Mouse (Mus musculus) left cerebral cortex, postnatal 10 days (tissue): ENCODE results near the gene Sh3pxd2a. TPM values are rescaled to one million over a fixed set of nuclear protein-coding genes. Genes with fewer than 3 reads are reported as not detected.

Experiments used
- DNase-seq, 2 experiments: peaks; one replicate each; pipeline ENCODE4 v3.0.0; 2021 to 2022; ENCODE audit warnings: low spot score in 2 of 2, mixed read lengths in 1 of 2; ENCODE audit errors: extremely low spot score in 1 of 2
- intact Hi-C: fragments of 180-260 bp; cut with DNase I; formaldehyde crosslinking; loops from one replicate; pipeline ENCODE4 v1.15.1; 2025
- total RNA-seq, 2 experiments: library from RNA; stranded (reverse); gene quantifications; 2 replicates each; pipeline ENCODE4 v1.2.3; 2021

Gene Sh3pxd2a
- total RNA-seq, 2 experiments from 2014 or later, result 22.8 to 23.4 TPM

DNA sequence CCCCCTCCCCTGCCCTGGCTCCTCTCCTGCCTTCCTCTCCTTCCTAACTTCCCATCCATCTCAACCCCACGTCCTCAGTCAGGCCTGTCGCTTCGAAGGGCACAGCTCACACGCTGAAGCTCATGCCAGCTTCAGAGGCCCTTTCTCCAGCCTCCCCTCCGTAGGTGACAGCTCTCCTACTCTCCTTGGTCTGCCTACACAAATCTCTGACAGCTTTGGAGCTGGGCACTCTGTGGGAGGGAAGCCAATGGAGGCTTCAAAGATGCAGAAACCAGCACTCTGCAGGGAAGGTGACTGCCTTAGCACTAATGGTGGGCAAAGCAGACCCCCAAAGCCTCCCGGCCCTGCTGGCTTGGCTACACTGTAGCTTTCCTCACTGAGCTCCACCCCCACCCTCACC, 128.9 kb downstream of the Sh3pxd2a start:
- intact Hi-C loops, result no loop called here
- no peak for DNase-seq

DNA sequence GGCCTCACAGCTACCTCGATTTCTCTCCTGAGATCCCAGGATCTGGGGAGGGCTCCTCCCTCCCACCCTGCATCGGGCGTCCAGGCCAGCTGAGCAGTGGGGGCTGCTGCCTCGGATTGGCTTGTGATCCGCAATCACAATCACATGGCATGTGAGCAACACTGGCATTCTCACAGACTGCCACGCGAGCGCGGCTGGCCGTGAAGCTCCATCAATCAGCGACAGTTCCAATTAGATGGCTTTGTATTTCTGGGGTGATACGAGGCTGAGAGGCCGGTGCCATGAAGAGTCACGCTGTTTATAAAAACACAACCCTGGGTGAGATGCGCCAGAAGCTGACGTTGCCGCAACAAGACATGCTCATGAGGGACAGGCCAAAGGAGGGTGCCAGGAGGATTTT, 129.5 kb downstream of the Sh3pxd2a start:
- intact Hi-C loops, result no loop called here

DNA sequence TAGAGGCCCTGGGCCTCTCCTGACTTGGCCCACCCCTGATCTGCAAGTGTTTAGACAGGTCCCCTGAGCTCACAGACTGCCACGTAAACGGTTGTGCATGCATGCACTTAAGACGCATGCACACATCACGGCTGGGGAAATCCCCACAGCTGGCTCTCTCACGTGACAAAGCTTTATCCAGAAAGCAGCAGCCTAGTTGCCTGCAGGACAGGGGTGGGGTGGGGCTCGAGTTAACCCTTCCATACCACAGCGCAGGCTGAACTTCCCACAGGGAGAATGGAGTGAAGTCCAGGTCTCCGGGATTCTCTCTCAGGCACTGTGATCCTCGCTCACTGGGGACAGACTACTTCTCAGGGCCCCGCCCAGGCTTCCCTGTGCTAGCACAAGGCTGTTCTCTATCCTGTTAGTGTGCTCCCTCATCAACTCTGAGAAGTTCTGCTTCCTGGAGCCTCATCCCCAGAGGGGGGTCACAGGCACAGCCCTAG, 133.4 kb downstream of the Sh3pxd2a start:
- intact Hi-C loops, result no loop called here
- DNase-seq, result peak in 1 of 2 experiments; percentile 52

More for the DNA sequence above, 129.5 kb downstream of the Sh3pxd2a start:
- no peak for DNase-seq

DNA sequence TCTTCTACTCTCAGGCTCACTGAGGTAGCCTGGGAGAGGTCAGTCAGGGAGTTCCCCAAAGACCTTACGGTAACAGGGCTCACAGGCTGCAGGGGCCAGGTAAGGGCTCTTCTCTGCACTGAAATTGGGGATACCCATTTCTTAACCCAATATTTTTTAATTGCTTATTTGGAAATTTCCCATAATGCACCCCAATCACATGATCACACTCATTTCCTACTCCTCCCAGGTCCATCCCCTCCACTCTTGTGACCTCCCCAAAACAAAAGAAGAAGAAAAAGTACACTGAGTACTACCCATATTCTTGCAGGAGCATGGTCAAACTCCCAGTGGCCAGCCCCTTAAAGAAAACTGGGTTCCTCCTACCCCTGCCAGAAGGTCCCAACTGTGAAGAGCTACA, 135.1 kb downstream of the Sh3pxd2a start:
- no peak for DNase-seq
- intact Hi-C loops, result no loop called here

DNA sequence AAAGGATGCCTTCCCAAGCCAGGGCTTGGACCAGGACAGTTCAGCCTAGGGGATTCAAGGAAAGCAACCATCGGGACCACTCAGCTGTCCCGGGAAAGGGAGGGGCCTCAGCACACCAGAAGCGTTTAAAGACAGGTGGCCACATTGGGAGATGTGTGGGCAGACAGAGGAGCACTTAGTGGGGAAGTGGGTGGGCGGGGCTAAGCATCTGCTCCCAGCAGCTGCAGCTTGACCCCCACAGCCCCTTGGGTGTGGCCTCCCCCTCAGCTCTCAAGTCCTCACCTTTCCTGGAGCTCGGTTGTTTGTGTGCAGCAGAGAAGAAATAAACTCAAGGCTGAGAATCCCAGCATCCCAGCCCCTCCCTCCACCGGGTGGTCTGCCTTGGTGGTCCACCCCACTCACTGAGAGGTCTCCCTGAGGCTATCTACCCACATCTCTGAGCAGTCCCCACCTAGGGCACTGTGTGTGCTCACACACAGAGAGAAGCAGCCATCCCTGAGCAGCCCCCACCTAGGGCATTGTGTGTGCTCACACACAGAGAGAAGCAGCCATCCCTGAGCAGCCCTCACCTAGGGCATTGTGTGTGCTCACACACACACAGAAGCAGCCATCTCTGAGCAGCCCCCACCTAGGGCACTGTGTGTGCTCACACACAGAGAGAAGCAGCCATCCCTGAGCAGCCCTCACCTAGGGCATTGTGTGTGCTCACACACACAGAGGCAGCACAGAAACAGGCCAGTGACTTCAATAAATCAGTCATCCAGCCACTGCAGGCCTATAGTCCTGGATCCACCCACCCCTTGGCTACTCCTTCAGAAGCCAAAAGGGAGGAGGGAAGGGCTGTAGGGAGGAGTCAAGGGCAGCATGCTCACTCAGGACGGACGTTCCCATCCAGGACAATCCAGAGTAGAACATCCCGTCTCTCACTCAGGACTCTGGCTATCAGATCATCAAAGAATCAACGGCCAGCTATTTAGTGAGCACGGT, 136.0 kb downstream of the Sh3pxd2a start:
- intact Hi-C loops, result no loop called here

DNA sequence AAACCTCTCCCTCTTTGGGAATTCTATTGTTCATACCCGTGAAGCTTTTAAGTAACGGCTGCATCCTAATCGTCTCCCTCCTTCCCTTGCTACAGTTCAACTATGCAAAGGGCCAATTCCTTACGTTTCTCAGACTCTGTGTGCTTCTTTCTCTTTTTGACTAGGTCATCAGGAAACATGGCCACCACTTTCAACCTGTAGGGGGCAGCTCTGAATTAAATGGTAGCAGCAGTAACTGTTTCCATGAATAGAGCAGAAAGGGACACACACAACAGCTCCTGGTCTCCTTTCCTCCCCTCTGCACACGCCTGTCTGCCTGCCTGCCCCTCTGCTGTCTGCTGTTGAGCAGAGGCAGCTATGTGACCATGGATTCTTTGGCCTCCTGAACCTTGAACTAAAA, 138.3 kb downstream of the Sh3pxd2a start:
- no peak for DNase-seq
- intact Hi-C loops, result no loop called here

More for the DNA sequence above, 136.0 kb downstream of the Sh3pxd2a start:
- DNase-seq, result no peak

DNA sequence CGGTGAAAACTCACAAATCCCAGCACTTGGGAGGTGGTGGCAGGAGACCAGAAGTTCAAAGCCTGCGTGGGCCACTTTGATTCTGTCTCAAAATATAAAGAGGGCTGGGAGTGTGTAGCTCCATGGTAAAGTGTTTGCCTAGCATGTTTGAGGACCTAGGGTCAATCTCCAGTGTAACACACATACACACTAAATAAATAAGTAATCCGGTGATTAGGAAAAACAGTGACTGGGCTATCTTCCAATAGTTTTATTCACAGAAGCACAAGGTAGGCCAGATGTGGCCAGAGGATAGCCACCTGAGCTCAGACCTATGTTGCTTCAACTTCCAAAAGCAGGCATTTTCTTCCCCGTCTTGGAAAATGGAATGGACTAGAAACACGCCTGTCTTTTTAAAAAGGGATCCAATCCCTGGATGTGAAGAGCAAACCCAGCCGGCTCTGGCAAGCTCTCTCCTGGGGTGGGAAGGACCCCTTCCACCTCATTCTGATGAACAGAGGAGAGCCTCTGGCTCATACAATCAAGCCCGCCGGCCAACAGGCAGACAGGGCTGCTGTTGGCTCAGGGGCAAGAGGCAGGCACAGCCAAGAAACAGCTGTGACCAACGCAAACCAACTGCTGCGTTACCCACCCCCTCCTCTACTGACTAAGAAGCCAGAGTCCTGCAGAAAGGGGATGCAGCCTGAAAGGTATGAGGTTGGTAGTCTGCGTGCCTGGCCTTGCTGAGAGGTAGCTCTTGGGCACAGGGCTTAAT, 140.9 kb downstream of the Sh3pxd2a start:
- DNase-seq, result no peak
- intact Hi-C loops, result no loop called here

DNA sequence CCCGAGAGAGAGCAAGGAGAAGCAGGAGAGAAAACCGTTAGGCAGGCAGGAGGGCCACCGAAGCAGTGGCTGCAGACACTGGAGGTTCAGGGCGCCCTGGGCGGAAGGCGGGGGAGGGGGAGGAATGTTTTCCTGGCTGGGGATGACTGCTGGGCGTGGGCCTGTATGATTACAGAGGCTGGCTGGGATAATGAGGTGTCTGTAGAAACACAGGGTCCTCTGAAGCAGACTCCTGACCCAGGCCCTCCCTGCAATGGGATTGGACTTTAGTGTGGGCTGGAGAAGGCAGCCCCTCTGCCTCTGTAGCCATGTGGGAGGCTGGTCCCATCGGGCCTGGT, 143.9 kb downstream of the Sh3pxd2a start:
- intact Hi-C loops, result no loop called here
- DNase-seq, result peak in 1 of 2 experiments; percentile 65

DNA sequence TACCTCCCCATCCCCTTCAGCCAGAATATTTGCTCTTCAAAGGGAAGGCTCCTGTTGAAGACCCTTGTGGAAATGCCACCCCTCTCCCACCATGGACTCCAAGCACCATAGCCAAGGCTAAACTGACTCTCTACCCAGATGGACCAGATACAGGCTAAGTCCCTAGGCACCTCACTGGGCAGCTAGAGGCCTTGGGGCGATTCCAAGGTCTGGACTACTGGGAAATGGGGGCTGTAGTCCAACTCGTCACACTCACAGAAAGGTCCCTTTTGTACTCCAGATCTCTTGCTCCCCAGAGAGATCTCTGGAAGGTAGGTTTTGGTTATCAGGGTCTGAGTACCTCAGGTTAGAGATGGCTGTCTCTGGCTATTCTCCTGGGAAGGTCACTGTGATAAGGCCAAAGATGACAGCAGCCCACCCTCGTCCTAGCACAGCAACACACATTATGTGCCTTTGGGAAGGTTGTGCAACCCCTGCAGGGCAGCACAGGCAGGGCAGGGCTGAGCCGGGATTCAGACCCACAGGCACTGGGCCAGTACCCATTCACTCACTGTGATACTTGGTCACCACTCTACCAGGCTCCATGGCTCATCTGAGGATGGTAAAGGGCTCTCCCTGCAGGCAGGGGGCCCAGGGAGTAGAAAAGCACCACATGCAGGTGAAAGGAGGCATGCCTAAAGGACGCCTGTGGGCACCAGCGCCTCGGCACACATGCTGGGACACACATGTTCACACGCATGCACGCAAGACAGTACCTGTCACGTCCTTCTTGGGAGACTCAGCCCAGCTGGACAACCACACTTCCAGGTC, 144.5 kb downstream of the Sh3pxd2a start:
- no peak for DNase-seq

DNA sequence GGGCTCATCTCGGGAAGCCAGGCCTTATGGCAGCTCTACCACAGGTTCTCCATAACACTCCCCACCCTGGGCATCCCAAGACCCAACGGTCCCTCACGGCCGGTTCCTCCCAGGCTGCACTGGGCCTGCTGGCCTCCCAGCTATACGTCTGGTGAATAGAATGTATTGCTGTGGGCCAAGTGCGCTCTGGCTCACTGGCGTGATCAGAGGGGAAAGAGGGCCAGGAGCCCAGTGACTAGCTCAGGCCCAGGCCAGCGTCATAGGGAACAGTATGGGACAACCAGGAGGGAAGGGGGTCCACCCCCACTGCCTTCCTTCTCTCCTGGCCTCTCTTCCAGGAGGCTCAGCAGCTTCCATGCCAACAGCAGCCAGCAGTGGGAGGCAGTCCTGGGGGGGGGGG, 145.1 kb downstream of the Sh3pxd2a start:
- intact Hi-C loops, result no loop called here

More for the DNA sequence above, 144.5 kb downstream of the Sh3pxd2a start:
- intact Hi-C loops, result no loop called here

DNA sequence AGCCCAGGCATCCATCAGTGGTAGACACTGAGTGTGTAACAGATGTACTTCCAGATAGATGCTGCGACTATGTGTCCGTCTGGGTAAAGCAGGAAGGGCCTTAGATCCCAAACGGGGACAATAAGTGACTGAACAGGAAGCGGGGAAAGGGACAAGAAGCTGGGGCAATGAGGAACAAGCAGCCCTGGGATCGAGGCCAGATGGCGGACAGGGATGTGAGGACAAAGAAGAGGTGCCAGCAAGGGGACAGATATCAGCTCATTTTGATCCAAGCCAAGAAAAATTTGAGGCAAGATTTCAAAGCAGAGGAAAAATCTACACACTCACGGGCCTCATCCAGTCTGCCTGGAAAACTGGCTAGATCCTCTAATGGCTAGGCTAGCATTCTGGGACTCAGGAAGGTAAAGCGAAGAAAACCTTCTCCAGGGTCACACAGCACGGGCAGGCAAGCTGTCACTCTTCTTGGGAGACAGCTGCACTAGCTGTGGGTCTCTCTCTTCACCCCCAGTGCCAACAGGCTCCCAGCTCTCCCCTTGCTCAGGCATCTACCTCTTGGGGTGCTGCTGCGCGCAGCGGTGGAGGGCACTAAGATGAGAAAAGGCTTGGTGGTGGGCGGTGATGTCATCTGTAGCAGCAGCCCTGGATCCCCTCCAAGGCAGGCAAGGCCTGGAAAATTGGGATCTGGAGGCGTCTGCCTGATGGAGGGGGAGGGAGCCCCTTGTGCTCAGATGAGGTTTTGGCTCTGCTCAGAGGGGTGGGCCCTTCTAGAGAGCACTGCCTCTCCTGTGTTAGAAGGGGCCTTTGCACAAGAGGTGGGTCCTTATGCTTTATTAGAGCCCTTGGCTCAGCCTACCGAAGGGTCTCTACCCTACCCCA, 146.9 kb downstream of the Sh3pxd2a start:
- peak; percentile 58 to 83 for DNase-seq
- intact Hi-C loops, result no loop called here

More for the DNA sequence above, 145.1 kb downstream of the Sh3pxd2a start:
- peak in 1 of 2 experiments; percentile 20 for DNase-seq

DNA sequence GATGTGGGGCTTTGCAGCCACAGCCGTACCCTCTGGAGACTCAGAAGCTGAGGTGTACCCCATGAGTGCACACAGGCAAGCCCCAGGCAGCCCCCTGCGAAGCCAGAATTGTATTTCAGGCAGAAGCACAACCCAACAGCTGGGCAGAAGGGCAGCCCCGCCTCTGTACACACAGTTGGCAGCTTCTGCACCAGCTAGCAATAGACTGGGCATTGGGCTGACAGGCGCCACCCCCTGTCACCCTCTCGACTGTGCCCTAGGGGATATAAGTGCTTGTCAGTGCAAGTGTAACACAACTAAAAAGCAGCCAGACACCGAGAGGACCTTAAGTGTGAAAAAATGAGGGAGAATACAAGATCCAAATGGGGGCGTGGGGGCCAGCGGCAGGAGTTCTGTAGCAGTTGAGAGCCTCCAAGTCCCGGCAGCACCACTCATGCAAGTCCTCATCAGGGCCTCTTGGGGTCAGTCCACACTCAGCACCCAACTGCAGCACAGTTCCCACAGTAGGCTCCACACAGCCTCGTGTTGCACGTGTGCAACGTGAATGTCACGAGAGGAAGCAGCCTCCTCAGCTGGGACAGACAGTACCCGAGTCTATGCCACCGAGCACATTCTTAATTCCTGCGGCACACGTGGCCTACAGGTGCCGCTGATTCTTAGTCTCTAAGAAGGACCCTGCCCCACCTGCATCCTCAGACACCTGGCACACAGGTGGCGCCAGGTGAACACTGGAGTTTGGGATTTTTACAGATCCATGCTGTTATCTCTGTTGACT, 147.7 kb downstream of the Sh3pxd2a start:
- intact Hi-C loops, result no loop called here
- DNase-seq, result no peak

DNA sequence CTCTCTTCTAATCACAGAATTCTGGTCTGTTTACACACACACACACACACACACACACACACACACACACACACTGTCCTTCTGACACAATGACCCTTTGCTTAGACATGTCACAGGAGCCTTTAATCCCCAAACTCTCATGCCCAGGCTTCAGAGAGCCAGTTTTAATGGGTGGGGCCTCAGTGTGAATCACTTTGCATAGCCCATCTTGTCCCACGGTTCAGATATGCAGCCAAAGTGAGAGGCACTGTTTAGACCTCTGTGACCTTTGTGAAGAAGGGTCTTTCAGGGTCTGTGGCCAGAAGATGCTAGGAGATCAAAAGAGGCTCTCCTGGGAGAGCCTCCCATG, 148.3 kb downstream of the Sh3pxd2a start:
- intact Hi-C loops, result no loop called here
- no peak for DNase-seq

DNA sequence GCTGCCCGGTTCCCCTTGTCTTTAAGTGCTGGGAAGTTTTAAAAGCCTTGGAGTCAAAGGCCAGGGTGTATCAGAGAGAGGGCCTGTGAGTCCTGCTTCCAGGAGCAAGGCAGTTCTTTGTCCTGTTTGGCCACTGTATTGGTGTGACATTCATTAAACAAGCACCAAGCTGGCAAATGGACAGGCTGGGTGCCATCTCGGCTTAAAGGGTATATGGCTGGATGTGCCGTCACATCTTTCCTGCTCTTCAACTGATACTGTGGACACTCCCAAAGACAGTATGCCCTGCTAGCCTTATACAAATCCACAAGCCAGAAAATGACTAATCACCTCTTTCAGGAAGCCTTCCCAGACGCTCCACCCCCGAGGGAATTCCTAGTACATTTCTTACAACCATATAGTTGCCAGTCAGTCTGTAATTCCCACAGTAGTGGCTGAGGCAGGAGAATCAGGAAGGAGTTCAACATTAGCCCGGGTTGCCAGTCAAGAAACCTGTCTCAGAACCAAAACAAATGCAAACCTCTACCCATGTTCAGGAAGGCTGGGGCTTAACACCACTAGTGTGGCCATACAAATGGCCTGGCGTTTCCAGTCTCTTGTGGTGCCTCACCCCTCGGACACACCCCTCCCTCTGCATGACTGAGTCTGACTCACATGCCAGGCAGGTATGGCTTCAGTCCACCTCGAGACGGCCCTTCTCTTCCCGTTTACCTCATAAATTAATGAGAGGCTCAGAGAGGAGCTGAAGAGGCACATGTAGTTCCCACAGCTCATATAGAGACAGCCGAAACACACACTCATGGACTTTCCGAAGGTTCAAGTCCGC, 148.9 kb downstream of the Sh3pxd2a start:
- no peak for DNase-seq
- intact Hi-C loops, result no loop called here

DNA sequence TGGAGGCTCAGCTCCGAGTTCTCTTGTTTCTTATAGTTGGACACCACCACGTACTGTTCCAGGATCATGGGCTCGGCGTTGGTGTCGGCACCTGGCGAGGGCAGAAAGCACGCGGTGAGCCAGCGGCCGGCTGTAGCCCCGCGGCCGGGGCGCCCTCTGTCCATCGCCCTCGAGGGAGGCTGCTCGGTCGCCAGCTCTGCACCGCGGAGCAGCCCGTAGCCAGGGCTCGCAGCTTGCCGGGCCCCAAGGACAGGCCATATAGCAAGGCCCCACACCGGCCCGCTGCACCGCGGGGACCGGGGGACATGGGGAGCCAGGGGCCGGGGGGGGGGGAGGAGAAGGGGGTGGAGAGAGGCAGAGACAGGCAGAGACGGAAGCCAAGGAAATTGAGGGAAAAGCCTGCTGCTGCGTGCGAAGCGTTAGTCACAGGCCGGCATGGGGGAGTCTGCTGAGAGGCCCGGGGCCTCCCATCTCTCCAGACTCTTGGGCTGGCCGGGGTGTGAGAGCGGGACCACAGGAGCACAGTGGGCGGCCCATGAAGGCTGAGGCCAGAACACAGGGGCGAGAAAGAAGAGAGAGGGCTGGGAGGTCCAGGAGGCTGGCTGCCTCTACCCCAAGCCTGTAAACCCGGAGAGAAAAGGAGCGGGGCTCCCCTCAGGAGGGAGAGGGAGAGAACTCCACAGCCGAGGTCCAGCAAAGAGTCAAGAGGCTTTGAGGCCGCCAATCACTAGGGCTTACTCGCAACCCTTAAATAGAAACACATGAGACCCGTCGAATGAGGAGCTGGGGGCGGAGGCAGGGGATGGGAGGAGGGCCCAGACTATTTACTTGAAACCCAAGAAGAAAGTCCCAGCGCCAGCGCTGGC, 149.9 kb downstream of the Sh3pxd2a start:
- intact Hi-C loops, result no loop called here
- peak in 1 of 2 experiments; percentile 80 for DNase-seq
